Mouse (Mus musculus): ENCODE data around the gene Arsa. TPM values are rescaled to one million over a fixed set of nuclear protein-coding genes. Genes with fewer than 3 reads are reported as not detected.

Gene Arsa
- total RNA-seq, 2 experiments from 2014 or later, result 30.6 to 31.7 TPM

GRCm38 (mm10) chr15:89496841-89497240 is 19.6 kb upstream of the Arsa start:
- DNase-seq (ENCODE audit: low spot score in 2 of 2), result no peak

- DNase-seq (ENCODE audit: low spot score in 2 of 2), result no peak
These were observed 18.9 kb upstream of the Arsa start for GRCm38 (mm10) chr15:89496131-89496530.

- DNase-seq (ENCODE audit: low spot score in 2 of 2), result no peak
These were observed 17.7 kb upstream of the Arsa start for GRCm38 (mm10) chr15:89494970-89495369.

- no peak for DNase-seq (ENCODE audit: low spot score in 2 of 2)
These were observed 11.4 kb upstream of the Arsa start for GRCm38 (mm10) chr15:89488611-89489117.

- DNase-seq (ENCODE audit: low spot score in 2 of 2), result no peak
These were observed 11.0 kb upstream of the Arsa start for GRCm38 (mm10) chr15:89488182-89488581.

- no peak for DNase-seq (ENCODE audit: low spot score in 2 of 2)
These were observed 3.4 kb upstream of the Arsa start for GRCm38 (mm10) chr15:89480584-89480983.

GRCm38 (mm10) chr15:89478622-89479021 is 1.4 kb upstream of the Arsa start:
- no peak for DNase-seq (ENCODE audit: low spot score in 2 of 2)

GRCm38 (mm10) chr15:89477806-89478205 is 581 bp upstream of the Arsa start:
- no peak for DNase-seq (ENCODE audit: low spot score in 2 of 2)

- DNase-seq (ENCODE audit: low spot score in 2 of 2), result no peak
These were observed 780 bp downstream of the Arsa start for GRCm38 (mm10) chr15:89476475-89476815.

- peak; percentile 91 to 94 for DNase-seq (ENCODE audit: low spot score in 2 of 2)
These were observed 1.4 kb downstream of the Arsa start for GRCm38 (mm10) chr15:89475611-89476474.

- no peak for DNase-seq (ENCODE audit: low spot score in 2 of 2)
These were observed 2.0 kb downstream of the Arsa start for GRCm38 (mm10) chr15:89475293-89475600.

- DNase-seq (ENCODE audit: low spot score in 2 of 2), result no peak
These were observed 2.5 kb downstream of the Arsa start for GRCm38 (mm10) chr15:89474596-89475292.

- DNase-seq (ENCODE audit: low spot score in 2 of 2), result no peak
These were observed 3.3 kb downstream of the Arsa start for GRCm38 (mm10) chr15:89473921-89474320.

- no peak for DNase-seq (ENCODE audit: low spot score in 2 of 2)
These were observed 3.9 kb downstream of the Arsa start for GRCm38 (mm10) chr15:89473370-89473769.

- DNase-seq (ENCODE audit: low spot score in 2 of 2), result no peak
These were observed 5.7 kb downstream of the Arsa start for GRCm38 (mm10) chr15:89471476-89471875.

- no peak for DNase-seq (ENCODE audit: low spot score in 2 of 2)
These were observed 8.6 kb downstream of the Arsa start for GRCm38 (mm10) chr15:89468577-89468976.

- no peak for DNase-seq (ENCODE audit: low spot score in 2 of 2)
These were observed 12.2 kb downstream of the Arsa start for GRCm38 (mm10) chr15:89465052-89465451.

- DNase-seq (ENCODE audit: low spot score in 2 of 2), result no peak
These were observed 13.6 kb downstream of the Arsa start for GRCm38 (mm10) chr15:89463334-89464235.

GRCm38 (mm10) chr15:89462176-89462575 is 15.0 kb downstream of the Arsa start:
- no peak for DNase-seq (ENCODE audit: low spot score in 2 of 2)

- no peak for DNase-seq (ENCODE audit: low spot score in 2 of 2)
These were observed 15.9 kb downstream of the Arsa start for GRCm38 (mm10) chr15:89461321-89461720.

- no peak for DNase-seq (ENCODE audit: low spot score in 2 of 2)
These were observed 16.9 kb downstream of the Arsa start for GRCm38 (mm10) chr15:89460298-89460697.

Measured in left cerebral cortex, adult 18-20 months (tissue).